Mouse (Mus musculus) brain, embryonic 14.5 days (tissue): Measurements from ENCODE around the gene Epb41l2.

Source experiments
- CTCF ChIP-seq: fragments of 200-500 bp; IDR thresholded peaks from 2 replicates; pipeline ENCODE4 v1.5.1; 2012; ENCODE audit warnings: inconsistent platforms, mild to moderate bottlenecking, moderate library complexity, borderline replicate concordance; ENCODE audit not compliant: insufficient read depth, insufficient read length; ENCODE audit errors: extremely low read depth
- POLR2A ChIP-seq: fragments of 200-500 bp; IDR thresholded peaks from 2 replicates; pipeline ENCODE4 v1.6.1; 2012; ENCODE audit warnings: mild to moderate bottlenecking, inconsistent platforms, borderline replicate concordance; ENCODE audit not compliant: poor library complexity, insufficient read depth, insufficient read length, severe bottlenecking; ENCODE audit errors: extremely low read depth

DNA sequence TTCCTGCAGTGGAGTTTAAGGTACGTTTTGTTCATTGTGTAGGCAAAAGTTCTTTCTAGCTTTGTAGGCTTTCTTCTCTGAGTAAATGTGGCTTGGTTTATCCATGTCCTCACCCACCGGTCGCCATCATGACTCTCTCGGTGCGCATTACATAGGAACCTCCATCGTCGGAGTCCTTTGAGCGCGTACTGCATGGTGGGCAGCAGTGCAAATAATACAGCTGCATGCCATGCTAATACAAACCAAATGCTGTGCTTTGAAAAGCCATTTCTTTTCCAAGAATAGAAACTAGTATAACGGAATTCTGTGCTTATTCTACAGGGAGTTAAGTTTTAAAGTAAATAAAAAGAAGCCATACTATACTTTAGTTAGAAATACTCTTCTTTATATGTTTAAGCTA is 24.8 kb downstream of the Epb41l2 start:
- no peak for TF ChIP-seq CTCF
- TF ChIP-seq POLR2A = no peak
